Mouse (Mus musculus) cortical plate, adult 2 months (tissue): ENCODE results near the gene Armc2.

Experiments
- CTCF ChIP-seq: fragments of 200-500 bp; IDR thresholded peaks from 2 replicates; pipeline ENCODE4 v1.5.1; 2011; ENCODE audit warnings: mild to moderate bottlenecking, control low read depth, low read length; ENCODE audit not compliant: insufficient read depth; ENCODE audit errors: extremely low read depth
- POLR2A ChIP-seq: fragments of 200-500 bp; IDR thresholded peaks from 2 replicates; pipeline ENCODE4 v1.6.1; 2011; ENCODE audit warnings: mild to moderate bottlenecking, low read length, control low read depth; ENCODE audit not compliant: insufficient read depth; ENCODE audit errors: extremely low read depth

DNA sequence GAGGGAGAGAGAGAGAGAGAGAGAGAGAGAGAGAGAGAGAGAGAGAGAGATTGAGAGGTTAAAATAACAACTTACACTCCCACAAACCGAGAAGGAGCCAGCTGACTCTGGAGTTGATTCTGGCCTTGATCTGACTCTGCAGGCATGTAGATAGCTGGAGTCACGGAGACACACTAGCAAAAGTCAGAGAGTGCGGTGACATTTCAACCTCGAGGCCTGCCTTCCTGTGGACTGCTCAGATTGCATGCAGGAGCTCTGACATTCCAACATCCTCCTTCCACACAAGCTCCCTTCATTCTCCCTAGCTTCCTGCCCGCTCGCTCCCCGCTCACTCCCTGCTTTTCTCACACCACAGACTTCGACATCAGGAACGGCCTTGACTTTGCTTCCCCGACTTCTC is 20.3 kb upstream of the Armc2 start:
- TF ChIP-seq CTCF (no peak), POLR2A (no peak)
